Mouse (Mus musculus): Measurements from ENCODE around the gene Crebbp. TPM values are rescaled to one million over a fixed set of nuclear protein-coding genes. Genes with fewer than 3 reads are reported as not detected.
A peak's percentile ranks its signal among the peaks of the same experiment; 100 is the strongest.

The Crebbp gene
- polyA plus RNA-seq, 1 experiment from 2014 or later, result 43.4 TPM

- Histone ChIP-seq H3K4me2 (ENCODE audit: low read length) (peak overlapping the region; percentile 78), H3K27me3 (replicated peaks; ENCODE audit: control insufficient read depth, insufficient read depth, low read length) (no peaks in the 10 kb centered on the region), H3K36me3 (ENCODE audit: control insufficient read depth, insufficient read depth, low read length) (no peaks in the 10 kb centered on the region; the same call in 1 of the 2 replicates), H3K4me1 (replicated peaks; ENCODE audit: control insufficient read depth, insufficient read depth, low read length) (peaks cover 14% of the 10 kb centered on the region), H3K27ac (ENCODE audit: low read depth) (peak overlapping the region; percentile 96), H3K9ac (ENCODE audit: low read length) (peak overlapping the region; percentile 97), H3K9me3 (ENCODE audit: control insufficient read depth, low read length) (no peaks in the 10 kb centered on the region), H3K4me3 (ENCODE audit: low read depth, low read length) (peak overlapping the region; percentile 93)
- ATAC-seq (replicated peaks; ENCODE audit: low FRiP score, low TSS enrichment, low read depth), result peak; percentile 69
- DNase-seq (ENCODE audit: low spot score), result peak; percentile 80
- under 1% methylated on average over 48 of the region's 128 CpGs for WGBS
Measured at GRCm38 (mm10) chr16:4212963-4213798, 616 bp downstream of the Crebbp start.

- Histone ChIP-seq H3K27ac (ENCODE audit: low read depth) (0 out of 2 replicates have a peak overlapping the region, but pooled peaks have one; percentile 11), H3K9ac (ENCODE audit: low read length) (peak overlapping the region; percentile 97), H3K4me2 (ENCODE audit: low read length) (peak overlapping the region; percentile 78), H3K27me3 (replicated peaks; ENCODE audit: control insufficient read depth, insufficient read depth, low read length) (no peaks in the 10 kb centered on the region), H3K9me3 (ENCODE audit: control insufficient read depth, low read length) (no peaks in the 10 kb centered on the region), H3K36me3 (ENCODE audit: control insufficient read depth, insufficient read depth, low read length) (no peaks in the 10 kb centered on the region; the same call in none of the 2 replicates), H3K4me1 (replicated peaks; ENCODE audit: control insufficient read depth, insufficient read depth, low read length) (peaks cover 17% of the 10 kb centered on the region), H3K4me3 (ENCODE audit: low read depth, low read length) (peak overlapping the region; percentile 93)
- ATAC-seq (replicated peaks; ENCODE audit: low FRiP score, low TSS enrichment, low read depth) (no peak), DNase-seq (ENCODE audit: low spot score) (peak; percentile 56)
- 3% methylated on average over 23 of the region's 23 CpGs for WGBS
Measured at GRCm38 (mm10) chr16:4212167-4212962, 1.4 kb downstream of the Crebbp start.

GRCm38 (mm10) chr16:4210290-4210689 lies 3.5 kb downstream of the Crebbp start:
- no peak for DNase-seq (ENCODE audit: low spot score)
- WGBS, result 81% methylated on average over 1 of the region's 1 CpGs
- no peaks in the 10 kb centered on the region for H3K9me3 ChIP-seq (ENCODE audit: control insufficient read depth, low read length)
- H3K27me3 ChIP-seq (replicated peaks; ENCODE audit: control insufficient read depth, insufficient read depth, low read length), result no peaks in the 10 kb centered on the region
- no peak overlapping the region for H3K4me3 ChIP-seq (ENCODE audit: low read depth, low read length)
- H3K27ac ChIP-seq (ENCODE audit: low read depth), result no peak overlapping the region
- no peaks in the 10 kb centered on the region; the same call in none of the 2 replicates for H3K36me3 ChIP-seq (ENCODE audit: control insufficient read depth, insufficient read depth, low read length)
- H3K4me1 ChIP-seq (replicated peaks; ENCODE audit: control insufficient read depth, insufficient read depth, low read length), result peaks cover 17% of the 10 kb centered on the region
- ATAC-seq (replicated peaks; ENCODE audit: low FRiP score, low TSS enrichment, low read depth), result no peak
- H3K9ac ChIP-seq (ENCODE audit: low read length), result no peak overlapping the region
- H3K4me2 ChIP-seq (ENCODE audit: low read length), result peak overlapping the region; percentile 8; the same call in 1 of the 2 replicates

- H3K9ac ChIP-seq (ENCODE audit: low read length), result no peak overlapping the region
- H3K9me3 ChIP-seq (ENCODE audit: control insufficient read depth, low read length), result no peaks in the 10 kb centered on the region
- no peaks in the 10 kb centered on the region; the same call in none of the 2 replicates for H3K36me3 ChIP-seq (ENCODE audit: control insufficient read depth, insufficient read depth, low read length)
- no peak overlapping the region for H3K4me2 ChIP-seq (ENCODE audit: low read length)
- H3K27ac ChIP-seq (ENCODE audit: low read depth), result no peak overlapping the region
- WGBS, result 82% methylated on average over 1 of the region's 1 CpGs
- H3K4me3 ChIP-seq (ENCODE audit: low read depth, low read length), result no peak overlapping the region
- DNase-seq (ENCODE audit: low spot score) (no peak), ATAC-seq (replicated peaks; ENCODE audit: low FRiP score, low TSS enrichment, low read depth) (no peak)
- H3K4me1 ChIP-seq (replicated peaks; ENCODE audit: control insufficient read depth, insufficient read depth, low read length), result 0 out of 2 replicates have a peak, but pooled peaks cover 9% of the 10 kb centered on the region
- no peaks in the 10 kb centered on the region for H3K27me3 ChIP-seq (replicated peaks; ENCODE audit: control insufficient read depth, insufficient read depth, low read length)
Measured at GRCm38 (mm10) chr16:4203592-4203991, 10.2 kb downstream of the Crebbp start.

- Histone ChIP-seq H3K4me1 (replicated peaks; ENCODE audit: control insufficient read depth, insufficient read depth, low read length) (0 out of 2 replicates have a peak, but pooled peaks cover 7% of the 10 kb centered on the region), H3K4me3 (ENCODE audit: low read depth, low read length) (no peak overlapping the region), H3K36me3 (ENCODE audit: control insufficient read depth, insufficient read depth, low read length) (no peaks in the 10 kb centered on the region), H3K4me2 (ENCODE audit: low read length) (no peak overlapping the region), H3K9ac (ENCODE audit: low read length) (no peak overlapping the region), H3K9me3 (ENCODE audit: control insufficient read depth, low read length) (no peaks in the 10 kb centered on the region), H3K27me3 (replicated peaks; ENCODE audit: control insufficient read depth, insufficient read depth, low read length) (no peaks in the 10 kb centered on the region), H3K27ac (ENCODE audit: low read depth) (no peak overlapping the region)
- WGBS, result 27% methylated on average over 1 of the region's 1 CpGs
- ATAC-seq (replicated peaks; ENCODE audit: low FRiP score, low TSS enrichment, low read depth) (no peak), DNase-seq (ENCODE audit: low spot score) (no peak)
Measured at GRCm38 (mm10) chr16:4199995-4200394, 13.8 kb downstream of the Crebbp start.

- DNase-seq (ENCODE audit: low spot score) (no peak), ATAC-seq (replicated peaks; ENCODE audit: low FRiP score, low TSS enrichment, low read depth) (no peak)
- no peaks in the 10 kb centered on the region for H3K36me3 ChIP-seq (ENCODE audit: control insufficient read depth, insufficient read depth, low read length)
- no peak overlapping the region for H3K27ac ChIP-seq (ENCODE audit: low read depth)
- H3K9ac ChIP-seq (ENCODE audit: low read length), result no peak overlapping the region
- H3K27me3 ChIP-seq (replicated peaks; ENCODE audit: control insufficient read depth, insufficient read depth, low read length), result no peaks in the 10 kb centered on the region
- WGBS, result 61% methylated on average over 2 of the region's 2 CpGs
- H3K9me3 ChIP-seq (ENCODE audit: control insufficient read depth, low read length), result no peaks in the 10 kb centered on the region
- no peak overlapping the region for H3K4me2 ChIP-seq (ENCODE audit: low read length)
- H3K4me3 ChIP-seq (ENCODE audit: low read depth, low read length), result no peak overlapping the region
- 0 out of 2 replicates have a peak, but pooled peaks cover 7% of the 10 kb centered on the region for H3K4me1 ChIP-seq (replicated peaks; ENCODE audit: control insufficient read depth, insufficient read depth, low read length)
Measured at GRCm38 (mm10) chr16:4199566-4199965, 14.2 kb downstream of the Crebbp start.

- Histone ChIP-seq H3K9ac (ENCODE audit: low read length) (no peak overlapping the region), H3K36me3 (ENCODE audit: control insufficient read depth, insufficient read depth, low read length) (no peaks in the 10 kb centered on the region), H3K9me3 (ENCODE audit: control insufficient read depth, low read length) (no peaks in the 10 kb centered on the region), H3K27ac (ENCODE audit: low read depth) (no peak overlapping the region), H3K4me2 (ENCODE audit: low read length) (no peak overlapping the region), H3K27me3 (replicated peaks; ENCODE audit: control insufficient read depth, insufficient read depth, low read length) (no peaks in the 10 kb centered on the region), H3K4me3 (ENCODE audit: low read depth, low read length) (no peak overlapping the region), H3K4me1 (replicated peaks; ENCODE audit: control insufficient read depth, insufficient read depth, low read length) (no peaks in the 10 kb centered on the region)
- ATAC-seq (replicated peaks; ENCODE audit: low FRiP score, low TSS enrichment, low read depth), result no peak
- 93% methylated on average over 4 of the region's 4 CpGs for WGBS
- DNase-seq (ENCODE audit: low spot score), result no peak
Measured at GRCm38 (mm10) chr16:4198004-4198403, 15.8 kb downstream of the Crebbp start.

- ATAC-seq (replicated peaks; ENCODE audit: low FRiP score, low TSS enrichment, low read depth) (no peak), DNase-seq (ENCODE audit: low spot score) (no peak)
- H3K4me3 ChIP-seq (ENCODE audit: low read depth, low read length), result no peak overlapping the region
- H3K9me3 ChIP-seq (ENCODE audit: control insufficient read depth, low read length), result no peaks in the 10 kb centered on the region
- no peaks in the 10 kb centered on the region for H3K27me3 ChIP-seq (replicated peaks; ENCODE audit: control insufficient read depth, insufficient read depth, low read length)
- H3K27ac ChIP-seq (ENCODE audit: low read depth), result no peak overlapping the region
- 89% methylated on average over 1 of the region's 1 CpGs for WGBS
- H3K4me1 ChIP-seq (replicated peaks; ENCODE audit: control insufficient read depth, insufficient read depth, low read length), result no peaks in the 10 kb centered on the region
- no peak overlapping the region for H3K4me2 ChIP-seq (ENCODE audit: low read length)
- H3K36me3 ChIP-seq (ENCODE audit: control insufficient read depth, insufficient read depth, low read length), result 0 out of 2 replicates have a peak, but pooled peaks cover 4% of the 10 kb centered on the region
- no peak overlapping the region for H3K9ac ChIP-seq (ENCODE audit: low read length)
Measured at GRCm38 (mm10) chr16:4190166-4190565, 23.6 kb downstream of the Crebbp start.

Measured in intestine, embryonic 14.5 days (tissue).